In the genomic region with DNA sequence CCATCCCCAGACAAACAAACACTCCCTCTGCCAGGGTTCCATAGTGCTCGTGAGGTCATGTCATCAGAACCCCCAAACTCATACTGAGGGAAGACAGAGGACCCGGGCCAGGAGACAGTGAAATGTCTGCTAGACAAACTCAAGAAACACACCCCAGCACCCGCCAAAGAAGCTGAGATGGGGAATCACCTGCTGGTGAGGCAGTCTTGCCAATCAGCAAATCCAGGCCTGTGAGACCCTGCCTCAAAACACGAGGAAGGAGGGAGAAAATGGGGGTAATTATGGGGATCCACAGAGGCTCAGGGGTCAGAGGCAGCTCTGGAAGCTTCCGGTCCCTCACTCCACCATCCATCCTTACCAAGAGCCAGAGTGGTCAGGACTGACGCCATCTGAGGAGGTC, we compare ENCODE assay signal across 14 mouse cellular contexts. TPM values are rescaled to one million over a fixed set of nuclear protein-coding genes. Genes with fewer than 3 reads are reported as not detected.
DNase-seq lines count a peak whose midpoint lies in the region; ATAC-seq and TF ChIP-seq lines count a peak whose summit lies in the region.
"Had no signal": no experiment of that assay in that cellular context is flagged by ENCODE, and none has a peak within 500 bp of the region (broad histone marks: within the 10 kb centered on the region; RNA-seq: fewer than 3 reads in every experiment).

No protein-coding gene starts in this region.

- no peak for DNase-seq in kidney, postnatal 14 days
- peak; percentile 64 for DNase-seq in forebrain, postnatal 0 days
- peak; percentile 42 for DNase-seq in midbrain, embryonic 14.5 days
- DNase-seq in yolk sac, embryonic 10.5 days (ENCODE audit: low spot score): no peak
- DNase-seq in urinary bladder, postnatal 25 days (ENCODE audit: low spot score): no peak

- H3K4me3 ChIP-seq in kidney, embryonic 16.5 days (ENCODE audit: low read length): no peak overlapping the region
- no peak overlapping the region for H3K4me3 ChIP-seq in embryonic facial prominence, embryonic 12.5 days
- no peak overlapping the region for H3K4me3 ChIP-seq in forebrain, postnatal 0 days (ENCODE audit: low read depth, low read length)
- H3K4me3 ChIP-seq in midbrain, embryonic 14.5 days (replicated peaks; ENCODE audit: low read depth, low read length): peak overlapping the region; percentile 8; the same call in 1 of the 2 replicates

- H3K4me2 ChIP-seq in kidney, embryonic 16.5 days (replicated peaks; ENCODE audit: low read depth, low read length): no peak overlapping the region; the same call in 1 of the 2 replicates
- H3K4me2 ChIP-seq in embryonic facial prominence, embryonic 12.5 days (replicated peaks): peak overlapping the region; percentile 40
- H3K4me2 ChIP-seq in forebrain, postnatal 0 days (ENCODE audit: low read depth): peak overlapping the region; percentile 31
- peak overlapping the region; percentile 42 for H3K4me2 ChIP-seq in midbrain, embryonic 14.5 days (ENCODE audit: low read length)

- 62% methylated on average over 6 of the region's 6 CpGs for WGBS in kidney, embryonic 16.5 days
- 76% methylated on average over 6 of the region's 6 CpGs for WGBS in embryonic facial prominence, embryonic 12.5 days
- 26% methylated on average over 6 of the region's 6 CpGs for WGBS in forebrain, postnatal 0 days
- 61% methylated on average over 6 of the region's 6 CpGs for WGBS in midbrain, embryonic 14.5 days

- TF ChIP-seq CTCF in forebrain, postnatal 0 days (IDR thresholded peaks at IDR 0.05; ENCODE audit: low read depth): no peak

- ATAC-seq in kidney, embryonic 16.5 days (ENCODE audit: low FRiP score, low TSS enrichment): no peak
- ATAC-seq in embryonic facial prominence, embryonic 12.5 days (ENCODE audit: insufficient number of reproducible peaks, insufficient read depth, low FRiP score, low TSS enrichment): no peak
- ATAC-seq in forebrain, postnatal 0 days: no peak
- ATAC-seq in midbrain, embryonic 14.5 days (ENCODE audit: low FRiP score, low TSS enrichment): no peak
- ATAC-seq in granulocyte monocyte progenitor cell, adult 5-6 weeks (replicated peaks; ENCODE audit: poor library complexity, severe bottlenecking): no peak

- H3K27me3 ChIP-seq in kidney, embryonic 16.5 days (ENCODE audit: insufficient read depth, low read length): no peaks in the 10 kb centered on the region
- peaks cover 15% of the 10 kb centered on the region; the same call in 1 of the 2 replicates for H3K27me3 ChIP-seq in embryonic facial prominence, embryonic 12.5 days
- no peaks in the 10 kb centered on the region for H3K27me3 ChIP-seq in forebrain, postnatal 0 days (ENCODE audit: insufficient read depth, low read length)
- no peaks in the 10 kb centered on the region for H3K27me3 ChIP-seq in midbrain, embryonic 14.5 days (ENCODE audit: control insufficient read depth, insufficient read depth, low read length)

- 0 out of 2 replicates have a peak overlapping the region, but pooled peaks have one; percentile 4 for H3K27ac ChIP-seq in kidney, embryonic 16.5 days (ENCODE audit: low read length)
- peak overlapping the region; percentile 86; the same call in 1 of the 2 replicates for H3K27ac ChIP-seq in embryonic facial prominence, embryonic 12.5 days
- peak overlapping the region; percentile 80 for H3K27ac ChIP-seq in forebrain, postnatal 0 days (ENCODE audit: low read depth, low read length)
- H3K27ac ChIP-seq in midbrain, embryonic 14.5 days (replicated peaks; ENCODE audit: low read depth, low read length): peak overlapping the region; percentile 90

- peaks cover 59% of the 10 kb centered on the region for H3K4me1 ChIP-seq in kidney, embryonic 16.5 days (ENCODE audit: insufficient read depth, low read length)
- peaks cover 71% of the 10 kb centered on the region for H3K4me1 ChIP-seq in embryonic facial prominence, embryonic 12.5 days
- H3K4me1 ChIP-seq in forebrain, postnatal 0 days (ENCODE audit: insufficient read depth): peaks cover 35% of the 10 kb centered on the region
- peaks cover 75% of the 10 kb centered on the region for H3K4me1 ChIP-seq in midbrain, embryonic 14.5 days (ENCODE audit: control insufficient read depth, insufficient read depth, low read length)

- H3K9ac ChIP-seq in kidney, embryonic 16.5 days (replicated peaks; ENCODE audit: low read length): no peak overlapping the region
- H3K9ac ChIP-seq in embryonic facial prominence, embryonic 12.5 days: no peak overlapping the region
- H3K9ac ChIP-seq in forebrain, postnatal 0 days: no peak overlapping the region
- peak overlapping the region; percentile 39 for H3K9ac ChIP-seq in midbrain, embryonic 14.5 days (replicated peaks; ENCODE audit: low read length)

- H3K9me3 ChIP-seq in kidney, embryonic 16.5 days (ENCODE audit: low read length): 0 out of 2 replicates have a peak, but pooled peaks cover 3% of the 10 kb centered on the region
- H3K9me3 ChIP-seq in embryonic facial prominence, embryonic 12.5 days: no peaks in the 10 kb centered on the region
- H3K9me3 ChIP-seq in forebrain, postnatal 0 days (ENCODE audit: low read length): no peaks in the 10 kb centered on the region
- no peaks in the 10 kb centered on the region for H3K9me3 ChIP-seq in midbrain, embryonic 14.5 days (ENCODE audit: control insufficient read depth, low read length)

- H3K36me3 ChIP-seq in kidney, embryonic 16.5 days (ENCODE audit: insufficient read depth, low read length): 0 out of 2 replicates have a peak, but pooled peaks cover 3% of the 10 kb centered on the region
- H3K36me3 ChIP-seq in embryonic facial prominence, embryonic 12.5 days: peaks cover 4% of the 10 kb centered on the region; the same call in 1 of the 2 replicates
- no peaks in the 10 kb centered on the region for H3K36me3 ChIP-seq in forebrain, postnatal 0 days (ENCODE audit: insufficient read depth)
- 0 out of 2 replicates have a peak, but pooled peaks cover 4% of the 10 kb centered on the region for H3K36me3 ChIP-seq in midbrain, embryonic 14.5 days (ENCODE audit: control insufficient read depth, insufficient read depth, low read length)

RNA-seq across cellular contexts. Expression of a gene that starts 9.5 kb away (rescaled TPM):
- polyA plus RNA-seq in kidney, embryonic 16.5 days (2015; fragmentation: Nextera tagmentation; extraction: Ambion mirVana): 76.1 and 87.2 TPM in 2 replicates
- polyA plus RNA-seq in embryonic facial prominence, embryonic 12.5 days (2016; fragmentation: Nextera tagmentation; extraction: Ambion mirVana): 158 and 167 TPM in 2 replicates
- total RNA-seq in forebrain, postnatal 0 days (2014; rRNA removed): 568 and 711 TPM in 2 replicates
- polyA plus RNA-seq in forebrain, postnatal 0 days (2015; fragmentation: Nextera tagmentation; extraction: Ambion mirVana): 196 and 250 TPM in 2 replicates
- 304 and 345 TPM in 2 replicates for polyA plus RNA-seq in midbrain, embryonic 14.5 days (2014; fragmentation: Nextera tagmentation; extraction: Ambion mirVana)
- 62.2 and 73.5 TPM in 2 replicates for total RNA-seq in granulocyte monocyte progenitor cell, adult 5-6 weeks (2014; fragmentation: Nextera tagmentation)
- total RNA-seq in granulocyte monocyte progenitor cell, adult 5-6 weeks (2017): 45.1 and 59.2 TPM in 2 replicates

RNA-seq across cellular contexts. Expression of a gene that starts 45.5 kb away (rescaled TPM):
- not detected in 2 replicates for polyA plus RNA-seq in kidney, embryonic 16.5 days (2015; fragmentation: Nextera tagmentation; extraction: Ambion mirVana)
- not detected in 2 replicates for polyA plus RNA-seq in embryonic facial prominence, embryonic 12.5 days (2016; fragmentation: Nextera tagmentation; extraction: Ambion mirVana)
- total RNA-seq in forebrain, postnatal 0 days (2014; rRNA removed): not detected in 2 replicates
- 0.13 and 0.16 TPM in 2 replicates for polyA plus RNA-seq in forebrain, postnatal 0 days (2015; fragmentation: Nextera tagmentation; extraction: Ambion mirVana)
- polyA plus RNA-seq in midbrain, embryonic 14.5 days (2014; fragmentation: Nextera tagmentation; extraction: Ambion mirVana): not detected in 2 replicates
- total RNA-seq in granulocyte monocyte progenitor cell, adult 5-6 weeks (2014; fragmentation: Nextera tagmentation): not detected in 2 replicates
- not detected in 2 replicates for total RNA-seq in granulocyte monocyte progenitor cell, adult 5-6 weeks (2017)
- total RNA-seq: gastrocnemius, adult 8-10 months; layer of hippocampus, postnatal 14 days had no signal
- polyA plus RNA-seq: C2C12; heart, postnatal 0 days; liver, embryonic 16.5 days; stomach, embryonic 14.5 days had no signal

Comparison
In these comparisons a context has a peak if more than half of its experiments do, and no peak if none do; other contexts are left out.
1. H3K27ac ChIP-seq: peak in every context shown above with its lines; median percentile 90 in midbrain, embryonic 14.5 days; 86 in embryonic facial prominence, embryonic 12.5 days; 80 in forebrain, postnatal 0 days; 4 in kidney, embryonic 16.5 days.
2. DNase-seq: peak in forebrain, postnatal 0 days (single experiment) and midbrain, embryonic 14.5 days (single experiment); none in kidney, postnatal 14 days (single experiment), yolk sac, embryonic 10.5 days (single experiment) and urinary bladder, postnatal 25 days (single experiment).